Mouse (Mus musculus) adrenal gland, adult 2 months (tissue): ENCODE measurements around the gene Tmem82. TPM values are rescaled to one million over a fixed set of nuclear protein-coding genes. Genes with fewer than 3 reads are reported as not detected.

Experiments
- DNase-seq: peaks from one replicate; pipeline ENCODE4 v3.0.0; 2021
- long read RNA-seq: library from polyadenylated mRNA; stranded (forward); transcript quantifications from one replicate; pipeline ENCODE4 v2.0.0, GENCODE M21; 2021
- polyA plus RNA-seq: library from polyadenylated mRNA; depleted of rRNA; stranded (reverse); fragments of >200 nt; gene quantifications from 2 replicates; pipeline ENCODE4 v1.2.3, GENCODE M21; 2012; rRNA removed
- total RNA-seq, 2 experiments: library from RNA; stranded (reverse); gene quantifications; 2 replicates each; pipeline ENCODE4 v1.2.3; 2021

Tmem82 gene
- total RNA-seq (1 to 10 TPM in 1 of 2 experiments, under 1 TPM in 1; 0.93 to 1.6 TPM), polyA plus RNA-seq (2.8 TPM in 2 replicates)
- long read RNA-seq, partial matches to known transcripts = 0 of 1 reads
- long read RNA-seq, other reads (novel, unspliced or antisense) = 1 of 1 reads

DNA sequence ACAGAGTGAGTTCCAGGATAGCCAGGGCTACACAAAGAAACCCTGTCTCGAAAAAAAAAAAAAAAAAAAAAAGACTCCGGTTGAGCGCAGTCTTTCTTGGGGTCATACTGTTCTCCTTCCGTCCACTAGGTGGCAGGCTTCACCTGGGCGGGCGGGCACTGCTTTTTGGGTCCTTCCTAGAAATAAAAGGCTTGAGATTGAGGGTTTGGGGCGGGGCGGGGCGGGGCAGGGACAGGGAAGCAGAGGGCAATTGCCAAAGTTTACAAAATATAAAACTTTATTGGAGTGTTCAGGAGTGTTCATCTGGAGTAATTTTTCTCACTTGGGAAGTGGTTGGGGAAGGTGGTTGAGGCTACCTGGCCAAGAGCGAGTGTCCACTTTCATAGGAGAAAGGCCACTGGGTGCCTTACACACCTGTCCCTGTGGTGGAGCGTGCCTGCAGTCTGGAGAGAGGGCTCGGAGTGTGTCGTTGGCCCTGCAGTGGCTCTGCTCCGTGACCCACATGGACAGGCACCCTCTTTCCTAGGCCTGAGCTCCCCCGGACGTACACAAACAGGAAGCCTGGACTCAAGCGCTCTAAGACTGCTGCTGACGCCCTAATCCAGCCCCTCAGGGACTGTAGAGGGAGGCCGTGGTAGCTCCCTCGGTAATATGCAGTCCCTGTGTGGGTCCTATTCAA is at the start of gene Tmem82:
Gene Tmem82 (minus strand): TSS at position 69 of the 679 bp plus-strand sequence.
- peak; percentile 72 for DNase-seq

DNA sequence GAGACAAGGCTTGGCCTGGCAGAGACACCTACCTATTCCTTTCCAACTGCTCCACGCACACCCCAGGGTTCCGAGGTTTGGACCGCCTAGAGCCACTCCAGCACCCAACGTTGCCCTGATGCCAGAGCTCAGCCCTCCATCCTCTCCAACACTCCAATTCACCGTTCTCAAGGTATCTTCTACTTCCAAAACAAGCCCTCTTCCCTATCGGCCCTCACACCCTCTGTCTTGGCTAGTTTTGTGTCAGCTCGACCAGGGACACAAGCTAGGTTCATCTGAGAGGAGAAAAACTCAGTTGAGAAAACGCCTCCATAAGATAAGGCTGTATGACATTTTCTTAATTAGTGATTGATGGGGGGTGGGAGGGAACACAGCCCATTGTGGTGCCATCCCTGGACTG is 46.4 kb upstream of the Tmem82 start, which contains the start of gene Plekhm2:
Gene Plekhm2 (minus strand): TSS at position 101 of the 400 bp plus-strand sequence.
- DNase-seq = no peak

DNA sequence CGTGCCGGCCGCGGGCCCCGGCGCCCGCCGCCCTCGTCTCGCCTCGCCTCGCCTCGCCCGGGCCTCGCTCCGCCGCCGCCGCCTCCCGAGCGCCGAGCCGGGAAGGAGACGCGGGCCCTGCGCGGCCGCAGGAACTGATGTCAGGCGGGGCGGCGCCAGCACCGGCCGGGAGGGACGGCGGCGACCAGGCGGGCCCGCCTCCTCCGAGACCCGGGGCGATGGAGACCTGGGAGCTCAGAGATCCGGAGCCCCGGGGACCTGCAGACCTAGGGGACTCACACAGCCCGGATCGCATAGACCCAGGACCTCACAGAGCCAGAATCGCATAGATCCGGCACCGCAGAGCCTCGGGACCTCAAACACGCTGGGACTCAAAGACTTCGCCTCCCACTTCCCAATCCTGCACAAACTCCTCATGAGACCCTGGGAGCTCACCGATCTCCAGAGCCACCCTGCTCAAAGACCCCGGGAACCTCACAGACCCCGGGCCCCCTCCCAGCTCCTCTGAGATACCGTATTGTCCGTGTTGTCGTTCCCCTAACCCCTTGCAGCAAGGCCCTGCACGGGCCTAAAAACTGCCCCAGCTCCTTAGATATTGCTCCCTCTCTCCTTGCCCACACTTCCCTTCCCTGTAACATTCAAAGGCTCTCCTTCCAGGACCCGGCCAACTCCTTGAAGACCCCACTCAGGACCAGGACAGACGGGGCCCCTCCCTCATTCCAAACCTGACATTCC is 45.7 kb upstream of the Tmem82 start:
- DNase-seq = peak; percentile 89

DNA sequence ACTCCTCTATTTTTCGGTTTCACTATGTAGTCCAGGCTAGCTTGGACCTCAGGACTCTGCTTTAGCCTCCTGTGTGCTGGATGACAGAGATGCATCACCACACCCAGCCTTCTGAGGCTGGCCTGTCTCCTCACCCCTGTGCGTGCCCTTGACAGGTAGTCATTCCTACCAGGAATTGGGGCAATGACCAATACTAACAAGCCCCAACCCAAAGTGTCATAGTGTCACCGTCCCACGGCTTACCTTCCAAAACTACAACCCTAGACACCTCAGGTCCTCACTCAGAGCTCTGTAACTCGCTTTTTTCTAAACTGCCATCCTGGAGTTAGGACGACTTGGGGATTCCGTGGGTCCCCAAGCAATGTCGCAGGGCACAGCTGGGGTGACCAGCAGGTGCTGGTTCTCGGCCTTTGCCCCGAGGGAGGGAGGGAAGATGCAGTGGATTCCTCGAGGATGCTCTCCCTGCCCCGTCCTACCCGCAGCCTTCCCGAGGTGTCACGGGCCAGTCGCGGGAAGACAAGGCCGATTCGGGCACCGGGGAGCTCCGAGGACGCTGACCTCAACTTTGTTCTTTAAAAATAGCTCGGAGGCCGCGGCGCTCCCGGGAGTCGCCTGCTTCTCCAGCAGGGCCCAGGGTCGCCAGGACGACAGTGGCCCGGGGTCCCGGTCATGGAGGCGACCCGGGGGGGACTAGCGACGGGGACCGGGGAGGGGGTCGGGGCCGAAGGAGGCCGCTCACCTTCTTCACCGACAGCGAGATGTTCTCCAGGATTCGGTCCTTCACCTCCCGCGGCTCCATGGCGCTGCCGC is 44.9 kb upstream of the Tmem82 start:
- peak; percentile 79 for DNase-seq

DNA sequence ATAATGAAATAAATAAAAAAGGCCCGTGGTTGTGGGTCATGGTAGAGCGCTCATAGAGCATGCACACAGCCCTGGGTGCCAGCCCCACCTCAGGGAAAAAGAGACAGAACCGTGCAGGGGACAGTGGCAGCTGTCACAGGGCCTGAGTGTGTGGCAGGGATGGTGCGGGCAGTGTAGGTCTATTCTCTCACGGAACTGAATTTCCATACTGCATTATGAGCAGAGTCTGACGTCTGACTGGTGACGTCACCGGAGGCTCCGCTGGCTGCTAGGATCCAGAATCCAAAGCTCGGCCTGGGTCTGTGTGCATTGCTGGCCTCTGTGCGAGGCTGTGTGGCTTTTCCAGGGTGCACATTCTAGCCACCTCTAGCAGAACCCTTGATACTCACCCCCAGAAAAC is 42.5 kb upstream of the Tmem82 start:
- no peak for DNase-seq

DNA sequence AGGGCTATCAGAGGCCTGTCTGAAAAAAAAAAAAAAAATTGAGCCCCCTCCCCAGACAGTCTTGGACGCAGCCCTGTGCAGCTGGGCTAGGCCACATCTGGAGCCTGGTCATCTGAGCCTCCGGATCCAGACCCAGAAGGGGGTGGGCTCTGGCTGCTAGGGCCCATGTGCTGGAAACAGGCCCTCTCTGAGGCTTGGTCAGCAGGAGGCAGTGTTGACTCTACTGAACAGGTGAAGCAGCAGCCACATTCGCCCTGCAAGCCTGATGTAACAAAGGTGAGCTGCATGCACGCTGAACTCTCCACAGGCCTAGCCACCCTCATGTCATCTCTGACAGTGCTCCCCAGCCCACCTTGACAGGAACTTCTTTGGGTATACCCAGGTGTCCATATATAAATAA is 41.3 kb upstream of the Tmem82 start:
- DNase-seq = no peak

DNA sequence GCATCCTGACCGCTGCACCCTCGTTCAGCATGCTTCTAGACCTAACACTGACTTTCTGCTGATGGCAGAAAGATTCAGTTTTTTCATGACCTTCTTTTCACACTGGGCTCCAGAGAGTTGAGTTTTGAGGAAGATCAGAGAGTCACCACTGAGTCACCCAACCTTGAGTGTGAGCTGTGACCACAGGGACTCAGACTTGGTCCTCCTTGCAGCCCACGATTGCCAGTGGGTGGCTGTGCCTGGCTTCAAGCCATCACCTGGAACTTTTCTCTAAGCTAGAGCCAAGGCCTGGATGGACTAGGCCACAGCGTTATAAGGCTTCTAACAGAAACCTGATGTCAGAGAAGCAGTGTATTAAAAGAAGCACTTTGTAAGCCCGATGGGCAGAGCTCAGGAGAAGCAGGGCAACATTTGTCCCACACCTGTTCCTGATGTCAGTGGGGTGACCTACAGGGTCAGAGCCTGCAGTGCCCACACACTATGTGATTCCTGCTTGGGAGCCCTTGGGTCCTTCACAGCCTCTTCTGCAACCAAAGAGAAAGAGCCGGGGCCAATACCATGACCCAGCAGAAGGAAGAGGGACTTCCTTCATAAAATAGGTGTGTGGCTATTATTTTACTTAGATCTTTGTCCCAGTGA is 40.5 kb upstream of the Tmem82 start:
- peak; percentile 88 for DNase-seq

DNA sequence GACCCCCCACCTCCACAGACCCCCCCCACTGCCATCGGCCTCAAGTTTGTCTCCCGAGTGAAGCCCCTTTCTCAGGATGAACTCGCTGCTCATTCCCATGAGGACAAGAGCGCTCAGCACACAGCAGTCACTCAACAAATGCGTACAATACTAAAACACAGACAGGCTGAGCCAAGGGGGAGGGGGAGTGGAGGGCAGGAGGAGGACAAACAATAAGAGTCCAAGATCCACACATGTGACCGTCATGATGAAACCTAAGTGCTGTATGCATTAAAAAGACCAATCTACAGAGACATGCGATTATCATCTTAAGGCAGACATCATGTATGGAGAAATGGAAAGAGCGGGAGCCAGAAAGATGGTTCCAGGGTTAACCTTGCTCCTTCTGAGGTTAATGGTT is 38.5 kb upstream of the Tmem82 start:
- no peak for DNase-seq

DNA sequence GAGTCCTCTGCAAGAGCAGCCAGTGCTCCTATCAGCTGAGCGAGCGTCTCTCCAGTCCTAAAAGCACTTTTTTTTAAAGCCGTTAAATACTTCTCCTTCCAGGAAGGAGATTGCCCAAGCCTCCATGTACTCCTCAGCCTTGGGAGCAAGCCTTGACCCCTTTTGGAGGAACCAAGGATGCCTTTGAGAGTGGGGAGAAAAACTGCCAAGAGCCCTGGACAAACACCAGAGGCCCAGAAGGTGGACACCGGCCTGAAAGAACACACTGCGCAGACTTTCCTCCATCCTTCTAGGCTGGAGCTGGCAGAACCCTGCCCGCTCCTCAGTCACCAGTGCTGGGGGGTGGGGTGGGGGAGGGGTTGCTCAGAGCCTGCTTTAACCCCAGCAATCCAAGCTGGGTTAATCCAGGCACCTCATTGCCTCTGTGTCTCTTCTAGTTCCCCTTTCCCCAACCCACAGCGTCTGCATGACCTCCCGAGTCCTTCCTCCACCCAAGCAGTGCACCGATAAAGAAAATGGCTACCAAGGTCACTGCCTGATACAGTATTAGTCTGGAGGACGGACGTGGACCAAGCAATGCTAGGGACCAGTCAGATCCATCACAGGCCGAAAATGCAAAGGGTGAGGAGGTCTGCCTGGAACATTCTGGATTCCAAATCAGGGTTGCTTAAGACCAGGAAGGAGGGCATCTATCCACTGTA is 37.6 kb upstream of the Tmem82 start:
- DNase-seq = peak; percentile 77

DNA sequence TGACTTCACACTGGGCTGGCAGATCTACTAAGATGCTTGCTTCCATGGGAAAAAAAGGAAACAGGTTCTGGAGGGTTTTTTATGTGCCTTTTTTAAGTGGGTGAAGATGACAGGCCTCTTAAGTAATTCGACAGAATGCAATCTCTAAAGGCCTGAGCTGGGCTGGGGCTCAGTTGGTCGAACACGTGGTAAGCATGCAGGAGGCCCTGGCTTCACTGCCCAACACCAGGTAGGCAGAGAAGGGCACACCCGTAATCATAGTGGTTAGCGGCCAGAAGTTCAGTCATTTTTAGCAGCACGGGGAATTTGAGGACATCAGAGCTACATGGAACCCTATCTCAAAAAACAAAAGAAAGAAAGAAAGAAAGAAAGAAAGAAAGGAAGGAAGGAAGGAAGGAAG is 36.1 kb upstream of the Tmem82 start:
- DNase-seq = no peak

DNA sequence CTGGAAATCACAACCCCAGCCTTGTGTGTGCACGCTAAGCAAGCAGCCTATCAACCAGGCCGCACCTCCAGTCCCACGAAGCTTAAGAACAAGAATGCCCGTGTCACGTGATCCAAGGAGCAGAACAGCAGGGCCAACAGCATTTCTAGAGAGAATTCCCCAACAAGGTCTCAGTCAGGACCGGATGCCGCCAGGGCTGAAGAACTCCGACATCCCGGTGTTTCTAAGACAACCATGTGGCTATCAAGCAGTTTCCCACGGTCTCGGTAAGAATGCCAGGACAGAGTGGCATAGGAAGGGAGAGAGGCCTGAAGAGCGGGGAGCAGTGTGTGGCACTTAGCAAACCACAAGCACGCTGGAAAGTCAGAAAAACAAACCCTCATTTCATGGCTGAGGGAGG is 35.4 kb upstream of the Tmem82 start:
- no peak for DNase-seq

DNA sequence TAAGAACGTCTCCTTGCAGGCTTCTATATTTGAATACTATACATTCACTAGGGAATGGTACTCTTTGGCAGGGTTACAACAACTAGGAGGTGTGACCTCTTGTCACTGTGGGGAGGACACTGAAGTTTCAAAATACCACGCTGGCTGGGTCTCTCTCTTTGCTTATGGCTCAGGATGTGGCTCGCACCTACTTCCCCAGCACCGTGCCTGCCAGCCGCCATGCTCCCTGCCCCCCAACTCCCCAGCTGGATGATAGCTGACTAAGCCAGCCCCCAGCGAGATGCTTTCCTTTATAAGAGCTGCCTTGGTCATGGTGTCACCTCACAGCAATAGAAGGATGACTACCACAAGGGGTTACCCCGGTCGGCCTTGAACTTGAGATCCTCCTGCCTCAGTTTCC is 34.6 kb upstream of the Tmem82 start:
- no peak for DNase-seq

DNA sequence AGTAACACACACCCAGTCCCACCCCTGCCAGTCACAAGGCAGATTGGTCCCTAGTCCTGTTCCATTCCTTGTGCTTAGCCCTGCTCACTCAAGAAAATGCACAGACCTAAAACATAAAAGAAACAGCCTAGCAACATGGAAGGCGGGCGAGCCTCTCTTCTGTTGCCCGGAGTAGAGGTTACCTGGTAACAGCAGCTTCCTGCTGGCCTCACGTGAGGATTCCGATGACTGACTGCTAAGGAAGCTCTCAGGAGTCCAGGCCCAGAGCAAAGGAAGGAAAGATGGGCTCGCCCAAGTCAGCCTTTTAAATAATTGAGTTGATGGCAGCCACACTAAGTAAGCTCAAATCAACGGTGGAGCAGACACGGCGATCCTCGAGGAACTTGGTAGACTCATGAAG is 33.5 kb upstream of the Tmem82 start:
- no peak for DNase-seq

DNA sequence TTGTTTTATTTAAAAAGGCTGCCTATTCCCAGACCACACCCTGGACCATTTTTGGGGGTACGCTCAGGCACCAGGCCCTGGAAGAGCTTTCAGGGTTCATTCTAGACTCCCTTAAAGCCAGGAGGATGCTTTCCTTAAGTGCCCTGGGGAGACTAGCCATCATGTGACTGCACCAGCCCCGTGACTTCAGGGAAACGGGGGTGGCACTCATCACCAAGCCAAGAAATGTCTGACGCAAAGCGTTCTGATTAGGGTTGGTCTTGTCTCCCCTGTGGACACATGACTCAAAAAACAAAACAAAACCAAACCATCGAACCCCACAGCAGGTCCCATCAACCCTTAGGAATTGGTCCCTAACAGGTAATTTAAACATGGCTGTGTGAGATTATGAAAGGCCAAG is 32.9 kb upstream of the Tmem82 start:
- no peak for DNase-seq

DNA sequence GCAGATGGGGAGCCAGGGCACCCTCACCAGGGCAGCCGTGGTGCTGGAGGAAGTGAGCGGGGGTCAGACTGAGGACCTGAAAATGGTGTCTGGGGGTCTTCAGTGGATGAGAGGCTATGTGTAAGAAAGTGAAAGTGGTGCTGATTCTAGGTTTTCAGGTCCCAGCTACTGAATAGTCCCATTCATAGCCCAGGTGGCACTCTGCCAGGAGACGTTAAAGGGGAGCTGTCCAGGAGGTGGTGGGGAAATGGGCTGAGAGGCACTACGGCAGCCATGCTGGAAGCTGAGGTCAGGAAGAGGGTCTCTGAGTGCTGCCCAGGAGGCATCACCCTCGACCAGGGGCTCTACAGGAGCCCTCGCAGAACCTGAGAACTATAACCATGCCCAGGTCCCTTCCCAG is 30.8 kb upstream of the Tmem82 start:
- DNase-seq = no peak

DNA sequence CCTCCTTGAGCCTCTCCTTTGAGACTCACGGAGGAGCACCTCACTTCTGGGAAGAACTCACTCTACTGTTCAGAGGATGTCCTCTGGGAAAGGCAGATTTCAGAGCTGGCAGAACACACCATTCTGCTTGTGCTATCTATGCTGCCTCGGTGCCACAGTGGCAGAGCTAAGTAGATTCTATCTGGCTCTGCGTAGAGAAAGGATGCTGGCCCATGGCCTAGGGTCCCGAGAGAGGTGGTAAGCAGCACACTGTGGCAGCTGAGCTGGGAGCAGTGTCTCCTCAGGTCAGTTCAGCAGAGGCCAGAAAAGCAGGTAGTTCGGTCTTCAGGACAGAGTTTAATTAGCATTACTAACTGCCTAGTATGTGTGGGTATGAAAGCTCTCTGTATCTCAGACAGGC is 29.8 kb upstream of the Tmem82 start:
- DNase-seq = no peak

DNA sequence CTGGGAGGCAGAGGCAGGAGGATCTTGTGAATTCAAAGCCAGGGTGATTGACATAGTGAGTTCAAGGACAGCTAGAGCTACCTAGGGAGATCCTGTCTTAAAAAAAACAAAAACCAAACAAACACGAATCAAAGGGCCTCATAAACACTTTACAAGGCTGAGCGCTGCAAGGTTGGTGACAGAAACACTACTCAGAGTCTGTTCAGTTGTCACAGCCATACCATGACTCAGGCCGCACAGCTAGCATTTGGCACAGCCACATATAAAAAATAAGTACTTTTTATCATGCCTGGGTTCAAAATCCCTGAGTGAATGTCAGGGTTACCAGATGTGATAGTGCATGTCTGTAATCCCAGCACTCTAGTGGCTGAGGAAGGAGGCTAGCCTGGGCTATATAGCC is 28.8 kb upstream of the Tmem82 start:
- peak; percentile 69 for DNase-seq

DNA sequence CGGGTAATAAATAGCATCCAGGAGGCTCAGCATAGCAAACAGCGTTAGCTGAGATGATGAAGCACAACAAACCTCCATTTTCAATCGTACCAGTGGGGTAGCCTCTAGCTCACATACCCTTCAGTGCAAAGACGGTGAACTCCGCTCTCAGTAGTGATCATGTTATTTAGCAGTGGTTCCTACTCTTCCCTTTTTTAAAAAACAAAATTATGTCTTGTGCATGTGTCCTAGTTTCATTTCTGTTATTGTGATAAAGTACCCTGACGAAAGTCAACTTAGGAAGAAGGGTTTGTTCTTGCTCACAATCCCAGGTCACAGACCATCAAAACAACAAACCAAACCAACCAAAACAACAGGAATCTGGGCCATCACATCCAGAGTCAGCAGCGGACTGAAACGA is 27.6 kb upstream of the Tmem82 start:
- DNase-seq = no peak

DNA sequence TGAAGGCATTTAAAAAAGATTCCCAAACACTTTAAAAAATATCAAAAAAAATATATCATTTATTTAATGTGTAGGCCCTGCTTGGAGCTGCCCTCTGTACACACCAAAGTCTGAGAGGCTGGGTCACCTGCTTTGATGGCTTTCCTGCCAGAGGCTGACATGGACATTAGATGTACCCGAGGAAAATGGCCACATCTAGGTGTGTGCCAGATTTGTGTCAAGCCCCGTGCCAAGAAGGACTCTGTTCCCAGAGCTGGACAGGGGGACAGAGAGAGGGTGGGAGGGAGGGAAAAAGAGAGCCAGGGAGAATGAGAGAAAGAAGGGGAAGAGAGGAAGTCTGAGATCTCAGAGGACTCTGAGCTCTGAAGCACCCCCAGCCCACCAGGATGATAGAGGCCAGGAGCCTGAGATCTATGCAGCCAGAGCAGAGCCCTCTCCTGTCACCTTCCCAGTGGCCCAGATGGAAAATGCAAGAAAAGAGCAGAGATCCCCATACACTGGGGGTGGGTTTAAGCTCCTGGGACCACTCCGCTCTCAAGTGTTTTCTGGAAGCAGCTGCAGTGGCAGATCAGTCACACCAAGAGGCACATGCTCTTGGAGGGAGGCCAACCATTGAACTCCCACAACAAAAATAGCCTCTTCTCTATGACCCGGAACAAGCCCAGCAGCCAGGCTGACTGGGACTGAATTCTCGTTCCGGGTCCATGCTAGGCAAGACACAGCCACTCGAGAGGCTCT is 24.9 kb upstream of the Tmem82 start:
- peak; percentile 76 for DNase-seq

DNA sequence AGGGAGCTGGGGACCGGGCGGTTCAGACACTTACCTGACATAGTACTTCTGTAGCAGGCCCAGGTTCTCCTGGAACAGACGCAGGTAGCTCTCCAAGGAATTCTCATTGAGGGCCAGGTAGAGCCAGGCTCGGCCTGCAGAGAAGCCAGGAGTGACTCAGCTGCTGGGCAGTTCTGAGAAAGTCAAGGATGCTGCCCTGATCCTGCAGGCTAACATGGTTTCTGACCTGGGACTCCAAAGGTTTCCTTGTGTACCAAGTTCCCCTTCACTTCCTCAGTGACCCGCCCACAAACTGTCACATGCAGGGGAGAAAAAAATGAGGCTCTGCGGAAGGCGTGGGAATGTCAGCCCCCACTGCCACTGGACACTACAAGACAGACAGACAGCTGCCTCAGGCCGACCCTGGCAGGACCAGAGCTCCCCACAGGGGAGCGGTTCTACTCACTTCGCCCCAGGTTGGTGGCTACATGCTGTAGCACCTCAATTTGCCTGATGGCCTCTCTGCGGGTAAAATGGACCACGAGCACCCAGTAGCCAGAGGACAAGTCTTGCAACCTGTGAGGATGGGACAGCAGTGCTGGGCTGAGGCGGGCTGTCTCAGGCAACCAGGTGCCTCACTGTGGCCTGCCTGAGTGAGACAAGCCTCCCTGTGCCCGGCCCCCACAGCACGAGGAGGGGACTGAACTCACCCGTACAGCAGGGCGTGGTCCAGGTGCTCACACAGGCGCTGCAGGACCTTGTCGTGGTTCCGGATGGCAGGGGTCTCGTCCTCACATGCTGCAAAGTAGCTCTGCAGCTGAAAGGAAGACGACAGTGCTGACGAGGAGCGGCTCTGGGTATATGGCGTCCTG is 23.8 kb upstream of the Tmem82 start:
- DNase-seq = peak; percentile 61
